Mouse (Mus musculus) C2C12 (cell line): ENCODE measurements around the gene Plgrkt. TPM values are rescaled to one million over a fixed set of nuclear protein-coding genes. Genes with fewer than 3 reads are reported as not detected.

ENCODE experiments used
- H3K27me3 ChIP-seq: one replicate; pipeline ENCODE4 v1.6.1; 2011; ENCODE audit not compliant: control insufficient read depth, insufficient read depth, insufficient read length
- H3K36me3 ChIP-seq: one replicate; pipeline ENCODE4 v1.6.1; 2011; ENCODE audit not compliant: control insufficient read depth, insufficient read depth
- H3K4me3 ChIP-seq: one replicate; pipeline ENCODE4 v1.5.1; 2011; ENCODE audit warnings: mild to moderate bottlenecking, control low read depth; ENCODE audit not compliant: poor library complexity, insufficient read depth, severe bottlenecking
- H3K79me2 ChIP-seq: one replicate; pipeline ENCODE4 v1.6.1; 2011; ENCODE audit not compliant: control insufficient read depth, insufficient read depth
- H3K79me3 ChIP-seq: one replicate; pipeline ENCODE4 v1.6.1; 2011; ENCODE audit warnings: low read depth, control low read depth
- H3ac ChIP-seq: one replicate; pipeline ENCODE3; 2011; ENCODE audit warnings: low read depth; ENCODE audit not compliant: control insufficient read depth, insufficient read length
- CEBPB ChIP-seq: IDR thresholded peaks from one replicate; pipeline ENCODE4 v1.6.1; 2011; ENCODE audit warnings: low read depth, mild to moderate bottlenecking, control low read depth, moderate library complexity
- CTCF ChIP-seq: IDR thresholded peaks from one replicate; pipeline ENCODE4 v1.5.1; 2011; ENCODE audit not compliant: control insufficient read depth, insufficient read depth, insufficient read length
- FOSL1 ChIP-seq: IDR thresholded peaks from one replicate; pipeline ENCODE4 v1.8.0; 2011; ENCODE audit warnings: mild to moderate bottlenecking, low read length; ENCODE audit not compliant: poor library complexity, insufficient read depth, severe bottlenecking
- MAX ChIP-seq: IDR thresholded peaks from one replicate; pipeline ENCODE4 v1.6.1; 2011; ENCODE audit warnings: mild to moderate bottlenecking, control low read depth
- MYOD1 ChIP-seq: IDR thresholded peaks from one replicate; pipeline ENCODE4 v1.6.1; 2011; ENCODE audit warnings: low read depth; ENCODE audit not compliant: control insufficient read depth, insufficient read length
- MYOG ChIP-seq: IDR thresholded peaks from one replicate; pipeline ENCODE4 v1.6.1; 2011; ENCODE audit not compliant: control insufficient read depth, insufficient read length; ENCODE audit errors: extremely low read depth
- USF1 ChIP-seq: IDR thresholded peaks from one replicate; pipeline ENCODE4 v1.6.1; 2011; ENCODE audit warnings: low read depth, mild to moderate bottlenecking, control low read depth, moderate library complexity
- polyA plus RNA-seq: library from polyadenylated mRNA; unstranded; fragments of >200 nt; fragmentation: generic; extraction: Trizol; gene quantifications from one replicate; pipeline ENCODE4 v1.2.1, GENCODE M21; 2012; ENCODE audit warnings: missing spikeins

Gene Plgrkt
- polyA plus RNA-seq, 1 experiment, result 15.2 TPM

DNA sequence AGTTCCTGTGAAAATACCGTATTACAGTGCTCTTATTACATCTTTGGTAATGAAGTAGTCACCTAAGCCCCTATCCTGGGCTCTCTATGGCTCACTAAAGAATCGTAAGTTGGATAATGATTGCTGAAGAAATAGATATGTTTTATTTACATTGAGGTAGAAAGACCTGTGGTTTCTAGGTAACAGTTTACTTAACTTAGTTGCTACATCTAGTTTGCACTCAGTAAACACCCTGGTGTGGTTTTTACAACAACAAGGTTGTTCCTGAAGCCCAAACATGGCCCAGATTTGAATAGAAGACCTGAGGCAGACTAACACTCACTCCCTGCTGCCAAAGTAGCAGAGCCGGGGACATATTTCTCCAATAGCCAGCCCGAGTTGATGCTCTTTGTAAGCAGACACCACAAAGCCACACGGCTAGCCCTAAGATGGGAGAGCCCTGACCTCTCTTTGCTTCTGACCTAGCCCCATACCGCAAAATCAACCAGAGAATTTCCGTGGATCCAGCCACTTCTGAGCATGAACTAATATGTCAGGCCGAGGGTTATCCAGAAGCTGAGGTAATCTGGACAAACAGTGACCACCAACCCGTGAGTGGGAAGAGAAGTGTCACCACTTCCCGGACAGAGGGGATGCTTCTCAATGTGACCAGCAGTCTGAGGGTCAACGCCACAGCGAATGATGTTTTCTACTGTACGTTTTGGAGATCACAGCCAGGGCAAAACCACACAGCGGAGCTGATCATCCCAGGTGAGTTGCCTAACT is 12.8 kb upstream of the Plgrkt start:
- Histone ChIP-seq H3K4me3 (no peak overlapping the region), H3ac (no peak overlapping the region), H3K36me3 (no peaks in the 10 kb centered on the region), H3K27me3 (peaks cover 14% of the 10 kb centered on the region), H3K79me3 (no peaks in the 10 kb centered on the region), H3K79me2 (no peaks in the 10 kb centered on the region)
- TF ChIP-seq MYOD1 (no peak), FOSL1 (no peak), MAX (no peak), CEBPB (no peak), USF1 (no peak), CTCF (no peak), MYOG (no peak)

DNA sequence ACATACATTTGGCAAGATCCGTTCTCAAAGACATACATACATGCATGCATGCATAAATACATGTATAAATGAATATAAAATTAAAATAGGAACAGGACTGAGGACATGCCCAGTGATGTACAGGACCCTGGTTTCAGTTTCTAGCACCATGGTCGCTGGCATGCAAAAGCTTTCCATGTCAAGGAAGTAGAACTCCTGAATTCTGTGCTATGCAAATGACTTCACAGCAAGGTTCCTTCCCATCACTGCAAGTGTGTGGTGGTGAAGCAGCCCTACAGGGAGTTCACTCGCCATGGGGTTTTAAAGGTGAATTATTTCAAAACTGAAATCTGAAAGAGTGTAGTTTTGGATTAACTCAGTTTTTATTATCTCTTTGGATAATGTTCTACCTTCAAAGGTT is 9.2 kb upstream of the Plgrkt start:
- H3K79me2 ChIP-seq, result no peaks in the 10 kb centered on the region
- H3K36me3 ChIP-seq, result no peaks in the 10 kb centered on the region
- H3ac ChIP-seq, result no peak overlapping the region
- H3K27me3 ChIP-seq, result peaks cover 11% of the 10 kb centered on the region
- TF ChIP-seq USF1 (no peak), MYOG (no peak), MYOD1 (no peak), CTCF (no peak), FOSL1 (no peak), CEBPB (no peak), MAX (no peak)
- no peaks in the 10 kb centered on the region for H3K79me3 ChIP-seq
- no peak overlapping the region for H3K4me3 ChIP-seq

DNA sequence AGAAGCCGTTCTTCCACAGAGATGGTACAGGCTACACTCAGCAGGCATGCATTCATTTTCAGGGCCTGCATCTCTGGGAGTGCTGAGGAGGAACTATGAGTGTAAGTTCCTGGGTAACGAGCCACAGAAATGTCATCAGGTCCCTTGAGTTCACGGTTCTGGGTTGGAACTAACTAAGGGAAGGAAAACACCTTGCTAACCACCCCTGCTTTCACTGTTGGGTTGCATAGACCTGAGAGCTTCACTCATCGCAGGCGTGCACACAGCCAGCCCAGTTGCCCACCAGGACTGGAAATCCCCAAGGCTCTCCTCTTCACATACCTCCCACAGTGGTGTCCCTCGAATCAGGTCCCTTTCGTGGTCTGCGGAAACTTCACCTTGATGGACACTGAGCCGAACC is 7.8 kb upstream of the Plgrkt start:
- no peak overlapping the region for H3ac ChIP-seq
- no peaks in the 10 kb centered on the region for H3K36me3 ChIP-seq
- no peaks in the 10 kb centered on the region for H3K79me3 ChIP-seq
- peaks cover 4% of the 10 kb centered on the region for H3K27me3 ChIP-seq
- TF ChIP-seq CEBPB (no peak), USF1 (no peak), MYOD1 (no peak), CTCF (no peak), MYOG (no peak), FOSL1 (no peak), MAX (no peak)
- no peaks in the 10 kb centered on the region for H3K79me2 ChIP-seq
- H3K4me3 ChIP-seq, result no peak overlapping the region

DNA sequence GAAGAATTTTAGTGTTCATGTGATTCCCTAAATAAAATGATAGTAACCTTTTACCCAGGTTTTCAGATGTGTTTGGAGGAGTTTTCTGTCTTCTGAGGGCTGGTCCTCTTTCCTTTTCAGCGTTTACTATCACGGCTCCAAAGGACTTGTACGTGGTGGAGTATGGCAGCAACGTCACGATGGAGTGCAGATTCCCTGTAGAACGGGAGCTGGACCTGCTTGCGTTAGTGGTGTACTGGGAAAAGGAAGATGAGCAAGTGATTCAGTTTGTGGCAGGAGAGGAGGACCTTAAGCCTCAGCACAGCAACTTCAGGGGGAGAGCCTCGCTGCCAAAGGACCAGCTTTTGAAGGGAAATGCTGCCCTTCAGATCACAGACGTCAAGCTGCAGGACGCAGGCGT is 6.2 kb upstream of the Plgrkt start:
- Histone ChIP-seq H3K36me3 (no peaks in the 10 kb centered on the region), H3K4me3 (no peak overlapping the region), H3K27me3 (no peaks in the 10 kb centered on the region), H3K79me2 (no peaks in the 10 kb centered on the region), H3ac (no peak overlapping the region), H3K79me3 (no peaks in the 10 kb centered on the region)
- TF ChIP-seq MYOD1 (no peak), CTCF (no peak), FOSL1 (no peak), CEBPB (no peak), MAX (no peak), USF1 (no peak), MYOG (no peak)

DNA sequence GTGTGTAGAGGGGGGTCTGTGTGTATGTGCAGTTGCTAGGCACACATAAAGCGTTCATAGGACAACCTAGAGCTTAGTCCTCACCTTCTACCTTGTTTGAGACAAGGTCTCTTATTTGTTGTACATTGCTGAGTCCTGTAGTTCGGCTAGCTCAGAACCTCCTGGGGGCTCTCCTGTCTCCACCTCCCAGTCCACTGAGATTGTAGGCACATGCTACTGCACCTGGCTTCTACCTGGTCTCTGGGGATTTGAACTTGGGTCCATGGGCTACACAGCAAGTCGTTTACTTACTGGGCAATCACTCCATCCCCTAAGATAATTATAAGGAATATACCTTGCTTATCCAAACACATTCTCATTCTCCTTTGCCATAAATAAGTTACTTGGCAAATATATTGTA is 5.4 kb upstream of the Plgrkt start:
- Histone ChIP-seq H3K79me2 (no peaks in the 10 kb centered on the region), H3K36me3 (no peaks in the 10 kb centered on the region), H3K27me3 (no peaks in the 10 kb centered on the region), H3ac (no peak overlapping the region), H3K79me3 (no peaks in the 10 kb centered on the region), H3K4me3 (no peak overlapping the region)
- TF ChIP-seq FOSL1, result no peak
- no peak for TF ChIP-seq USF1
- TF ChIP-seq CEBPB, result no peak
- TF ChIP-seq MYOD1, result no peak
- TF ChIP-seq MYOG, result no peak
- no peak for TF ChIP-seq CTCF
- no peak for TF ChIP-seq MAX

DNA sequence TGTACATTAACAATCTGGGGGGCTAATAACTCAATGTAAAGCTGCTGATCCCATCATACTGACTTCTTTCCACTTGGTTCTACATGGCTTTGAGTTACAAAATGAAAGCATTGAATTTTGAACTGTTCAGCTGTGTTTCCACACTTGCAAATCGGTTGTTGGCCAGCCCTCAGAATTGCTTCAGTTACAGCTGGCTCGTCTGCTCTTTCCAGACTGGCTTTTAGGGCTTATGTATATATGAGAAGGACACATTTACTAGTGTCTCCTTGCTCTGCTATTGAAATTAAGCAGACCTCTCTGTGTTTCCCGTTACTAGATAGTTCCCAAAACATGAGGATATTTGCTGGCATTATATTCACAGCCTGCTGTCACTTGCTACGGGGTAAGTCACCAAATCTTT is 4.9 kb upstream of the Plgrkt start:
- no peak overlapping the region for H3K4me3 ChIP-seq
- H3K27me3 ChIP-seq, result no peaks in the 10 kb centered on the region
- no peak overlapping the region for H3ac ChIP-seq
- no peaks in the 10 kb centered on the region for H3K36me3 ChIP-seq
- no peaks in the 10 kb centered on the region for H3K79me2 ChIP-seq
- TF ChIP-seq FOSL1 (no peak), MYOG (no peak), MAX (no peak), CEBPB (no peak), MYOD1 (no peak), USF1 (no peak)
- no peaks in the 10 kb centered on the region for H3K79me3 ChIP-seq
